Mouse (Mus musculus) myocyte (in vitro differentiated cells): Measurements from ENCODE around the gene Dab1. TPM values are rescaled to one million over a fixed set of nuclear protein-coding genes. Genes with fewer than 3 reads are reported as not detected.

Experiments used
- H3K27me3 ChIP-seq: one replicate; pipeline ENCODE4 v1.6.1; 2011; ENCODE audit not compliant: control insufficient read depth, insufficient read depth, insufficient read length
- H3K36me3 ChIP-seq: one replicate; pipeline ENCODE4 v1.6.1; 2011; ENCODE audit not compliant: control insufficient read depth, insufficient read depth
- H3K4me2 ChIP-seq: one replicate; pipeline ENCODE4 v1.6.1; 2011; ENCODE audit warnings: low read depth, control low read depth
- H3K4me3 ChIP-seq: one replicate; pipeline ENCODE4 v1.5.1; 2011; ENCODE audit warnings: mild to moderate bottlenecking, control low read depth, moderate library complexity
- H3K79me2 ChIP-seq: one replicate; pipeline ENCODE4 v1.6.1; 2011; ENCODE audit not compliant: control insufficient read depth, insufficient read depth
- H3ac ChIP-seq: one replicate; pipeline ENCODE4 v1.6.1; 2011; ENCODE audit not compliant: control insufficient read depth, insufficient read length
- CEBPB ChIP-seq: IDR thresholded peaks from 2 replicates; pipeline ENCODE4 v1.6.1; 2011; ENCODE audit warnings: mild to moderate bottlenecking, moderate library complexity; ENCODE audit not compliant: poor library complexity, insufficient read depth, severe bottlenecking
- E2F4 ChIP-seq: IDR thresholded peaks from one replicate; pipeline ENCODE4 v1.6.1; 2011; ENCODE audit warnings: mild to moderate bottlenecking, control low read depth, moderate library complexity; ENCODE audit not compliant: insufficient read depth
- MAX ChIP-seq: IDR thresholded peaks from one replicate; pipeline ENCODE4 v1.6.1; 2011; ENCODE audit warnings: low read depth, mild to moderate bottlenecking, control low read depth
- MYOD1 ChIP-seq, 3 experiments: IDR thresholded peaks; one replicate each; pipeline ENCODE4 v1.6.1; 2011; ENCODE audit warnings: control low read depth in 2 of 3, low read depth in 2 of 3, mild to moderate bottlenecking in 2 of 3, moderate library complexity in 1 of 3; ENCODE audit not compliant: insufficient read length in 2 of 3, control insufficient read depth in 1 of 3
- MYOG ChIP-seq, 3 experiments: IDR thresholded peaks; one replicate each; pipeline ENCODE4 v1.6.1; 2011; ENCODE audit warnings: control low read depth in 2 of 3, low read depth in 2 of 3, mild to moderate bottlenecking in 2 of 3; ENCODE audit not compliant: insufficient read length in 2 of 3, control insufficient read depth in 1 of 3, insufficient read depth in 1 of 3
- POLR2A ChIP-seq: IDR thresholded peaks from one replicate; pipeline ENCODE4 v1.6.1; 2011; ENCODE audit warnings: low read depth, mild to moderate bottlenecking, control low read depth, moderate library complexity; ENCODE audit not compliant: insufficient read length
- POLR2AphosphoS2 ChIP-seq: IDR thresholded peaks from one replicate; pipeline ENCODE4 v1.6.1; 2011; ENCODE audit warnings: low read depth, control low read depth; ENCODE audit not compliant: insufficient read length
- REST ChIP-seq: IDR thresholded peaks from one replicate; pipeline ENCODE4 v1.6.1; 2011; ENCODE audit warnings: mild to moderate bottlenecking, control low read depth, moderate library complexity; ENCODE audit not compliant: insufficient read depth, insufficient read length
- SRF ChIP-seq: IDR thresholded peaks from one replicate; pipeline ENCODE4 v1.6.1; 2011; ENCODE audit warnings: low read depth; ENCODE audit not compliant: control insufficient read depth, insufficient read length
- TCF12 ChIP-seq: IDR thresholded peaks from one replicate; pipeline ENCODE4 v1.6.1; 2011; ENCODE audit warnings: mild to moderate bottlenecking, control low read depth; ENCODE audit not compliant: poor library complexity, insufficient read depth, severe bottlenecking
- TCF3 ChIP-seq: IDR thresholded peaks from one replicate; pipeline ENCODE4 v1.6.1; 2011; ENCODE audit warnings: low read depth, control low read depth; ENCODE audit not compliant: insufficient read length
- USF1 ChIP-seq: IDR thresholded peaks from one replicate; pipeline ENCODE4 v1.6.1; 2011; ENCODE audit warnings: low read depth, mild to moderate bottlenecking, control low read depth, moderate library complexity
- polyA plus RNA-seq: library from polyadenylated mRNA; unstranded; fragments of >200 nt; fragmentation: generic; extraction: Trizol; gene quantifications from one replicate; pipeline ENCODE4 v1.2.1, GENCODE M21; 2012; ENCODE audit warnings: missing spikeins

The Dab1 gene
- polyA plus RNA-seq, 1 experiment = not detected

- no peak overlapping the region for H3K4me2 ChIP-seq
- TF ChIP-seq MYOG (IDR thresholded peaks at IDR 0.05; ENCODE audit: control insufficient read depth in 1 of 3, insufficient read depth in 1 of 3, insufficient read length in 2 of 3, low read depth in 2 of 3) (no peak), E2F4 (no peak), CEBPB (no peak), SRF (no peak), MYOD1 (IDR thresholded peaks at IDR 0.05; ENCODE audit: control insufficient read depth in 1 of 3, insufficient read length in 2 of 3, low read depth in 2 of 3) (no peak), MAX (no peak), POLR2AphosphoS2 (no peak), REST (no peak), POLR2A (no peak), TCF3 (no peak)
- no peak overlapping the region for H3ac ChIP-seq
- H3K4me3 ChIP-seq = no peak overlapping the region
- H3K27me3 ChIP-seq = no peaks in the 10 kb centered on the region
- H3K36me3 ChIP-seq = no peaks in the 10 kb centered on the region
- no peaks in the 10 kb centered on the region for H3K79me2 ChIP-seq
Measured at GRCm38 (mm10) chr4:104607636-104608035, 988.5 kb downstream of the Dab1 start.

GRCm38 (mm10) chr4:104619452-104619851 lies 1000.3 kb downstream of the Dab1 start:
- Histone ChIP-seq H3K4me2 (no peak overlapping the region), H3ac (no peak overlapping the region), H3K36me3 (no peaks in the 10 kb centered on the region), H3K79me2 (no peaks in the 10 kb centered on the region), H3K4me3 (no peak overlapping the region), H3K27me3 (no peaks in the 10 kb centered on the region)
- TF ChIP-seq SRF = no peak
- no peak for TF ChIP-seq CEBPB
- no peak for TF ChIP-seq USF1
- no peak for TF ChIP-seq POLR2AphosphoS2
- TF ChIP-seq REST = no peak

DNA sequence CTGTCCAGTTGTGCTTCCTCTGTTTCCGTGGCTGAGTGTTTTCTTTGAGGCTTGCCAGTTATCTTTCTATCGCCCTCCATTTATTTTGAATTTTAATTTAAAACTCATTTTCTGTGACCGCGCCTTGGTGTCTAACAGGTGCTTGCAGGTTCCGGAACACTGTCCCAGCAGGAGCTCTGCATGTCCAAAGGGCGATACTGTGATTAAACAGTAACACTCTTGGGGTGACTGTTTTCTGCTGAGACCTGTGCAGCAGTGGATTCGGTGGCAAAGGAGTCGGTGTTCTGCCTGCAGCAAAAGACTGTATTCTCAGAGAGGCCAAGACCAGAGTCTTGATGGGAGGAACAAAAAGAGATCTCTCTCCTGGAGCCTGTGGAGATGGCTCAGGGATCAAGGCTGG lies 1006.2 kb downstream of the Dab1 start:
- no peaks in the 10 kb centered on the region for H3K79me2 ChIP-seq
- TF ChIP-seq TCF12 (no peak), REST (no peak), CEBPB (no peak), SRF (no peak), MYOD1 (IDR thresholded peaks at IDR 0.05; ENCODE audit: control insufficient read depth in 1 of 3, insufficient read length in 2 of 3, low read depth in 2 of 3) (no peak), TCF3 (no peak), E2F4 (no peak), USF1 (no peak)
- H3K4me3 ChIP-seq = no peak overlapping the region
- no peak overlapping the region for H3K4me2 ChIP-seq
- no peaks in the 10 kb centered on the region for H3K27me3 ChIP-seq
- no peaks in the 10 kb centered on the region for H3K36me3 ChIP-seq
- H3ac ChIP-seq = no peak overlapping the region

DNA sequence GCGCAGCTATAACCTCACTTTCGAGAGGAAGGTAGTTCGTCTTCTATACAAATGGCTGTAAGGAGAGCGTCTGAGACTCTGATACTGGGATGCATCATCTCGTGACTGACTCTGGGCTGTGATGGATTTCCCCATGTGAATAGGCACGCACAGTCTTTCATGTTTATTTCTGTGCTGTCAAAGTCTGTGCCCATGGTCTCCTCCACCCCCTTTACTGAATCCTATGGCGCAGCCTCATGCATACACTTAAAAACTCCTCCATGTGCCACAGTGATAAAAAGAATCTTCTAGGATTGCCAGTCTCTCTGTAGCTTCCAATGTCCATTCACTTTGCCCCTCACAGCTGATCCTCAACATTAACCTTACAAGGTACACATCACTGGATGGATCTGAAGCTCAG lies 1009.5 kb downstream of the Dab1 start:
- Histone ChIP-seq H3K4me2 (no peak overlapping the region), H3K4me3 (no peak overlapping the region), H3K36me3 (no peaks in the 10 kb centered on the region), H3K27me3 (no peaks in the 10 kb centered on the region), H3K79me2 (no peaks in the 10 kb centered on the region), H3ac (no peak overlapping the region)
- TF ChIP-seq SRF = no peak
- no peak for TF ChIP-seq MYOG (IDR thresholded peaks at IDR 0.05; ENCODE audit: control insufficient read depth in 1 of 3, insufficient read depth in 1 of 3, insufficient read length in 2 of 3, low read depth in 2 of 3)
- no peak for TF ChIP-seq TCF3
- no peak for TF ChIP-seq TCF12
- no peak for TF ChIP-seq MAX
- TF ChIP-seq USF1 = no peak
- TF ChIP-seq E2F4 = no peak
- no peak for TF ChIP-seq REST
- no peak for TF ChIP-seq POLR2A
- no peak for TF ChIP-seq CEBPB
- TF ChIP-seq MYOD1 (IDR thresholded peaks at IDR 0.05; ENCODE audit: control insufficient read depth in 1 of 3, insufficient read length in 2 of 3, low read depth in 2 of 3) = no peak
- no peak for TF ChIP-seq POLR2AphosphoS2

DNA sequence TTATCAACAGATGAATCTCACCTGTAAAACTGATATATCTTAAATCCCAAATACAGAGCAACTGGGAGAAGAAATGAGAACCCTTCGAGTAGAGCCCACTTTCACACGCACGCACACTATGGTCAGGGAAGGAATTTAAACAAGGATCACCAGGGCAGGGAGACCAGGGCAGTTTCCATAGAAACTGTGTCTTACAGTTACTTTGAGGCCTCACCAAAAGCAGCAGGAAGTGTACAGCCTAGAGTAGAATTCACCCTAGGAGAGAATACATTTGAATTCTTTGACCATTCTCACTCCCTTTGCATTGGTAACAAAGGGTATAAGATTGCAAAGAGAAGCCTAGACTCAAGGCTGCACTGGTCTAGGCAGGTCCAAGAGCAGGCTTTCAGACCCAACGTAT lies 1017.9 kb downstream of the Dab1 start:
- no peaks in the 10 kb centered on the region for H3K36me3 ChIP-seq
- TF ChIP-seq REST (no peak), SRF (no peak), E2F4 (no peak), POLR2AphosphoS2 (no peak), CEBPB (no peak), TCF3 (no peak), MYOG (IDR thresholded peaks at IDR 0.05; ENCODE audit: control insufficient read depth in 1 of 3, insufficient read depth in 1 of 3, insufficient read length in 2 of 3, low read depth in 2 of 3) (no peak), MAX (no peak), MYOD1 (IDR thresholded peaks at IDR 0.05; ENCODE audit: control insufficient read depth in 1 of 3, insufficient read length in 2 of 3, low read depth in 2 of 3) (no peak), USF1 (no peak), POLR2A (no peak)
- H3K27me3 ChIP-seq = no peaks in the 10 kb centered on the region
- no peak overlapping the region for H3ac ChIP-seq
- H3K4me3 ChIP-seq = no peak overlapping the region
- H3K4me2 ChIP-seq = no peak overlapping the region
- H3K79me2 ChIP-seq = no peaks in the 10 kb centered on the region
